ENCODE assay signal across 14 mouse cellular contexts in genomic region chr1:62821509-62822398, GRCm38 (mm10).
A peak's percentile ranks its signal among the peaks of the same experiment; 100 is the strongest.
DNase-seq lines count a peak whose midpoint lies in the region; ATAC-seq lines count a peak whose summit lies in the region.
"Had no signal": no experiment of that assay in that cellular context is flagged by ENCODE, and none has a peak within 500 bp of the region (broad histone marks: within the 10 kb centered on the region; RNA-seq: fewer than 3 reads in every experiment).

No protein-coding gene starts in this region.

- ATAC-seq in liver, embryonic 11.5 days (replicated peaks; ENCODE audit: low FRiP score): no peak
- ATAC-seq in liver, embryonic 12.5 days: no peak
- ATAC-seq in kidney, embryonic 16.5 days (ENCODE audit: low FRiP score, low TSS enrichment): peak; percentile 89
- peak; percentile 36; the same call in 1 of the 2 replicates for ATAC-seq in stomach, embryonic 15.5 days (ENCODE audit: insufficient read depth, low FRiP score, low read depth)
- no peak for ATAC-seq in midbrain, embryonic 15.5 days (replicated peaks)

- H3K4me1 ChIP-seq in liver, embryonic 11.5 days (replicated peaks; ENCODE audit: control insufficient read depth, insufficient read depth, low read length): no peaks in the 10 kb centered on the region
- 0 out of 2 replicates have a peak, but pooled peaks cover 2% of the 10 kb centered on the region for H3K4me1 ChIP-seq in liver, embryonic 12.5 days
- peaks cover 17% of the 10 kb centered on the region; the same call in 1 of the 2 replicates for H3K4me1 ChIP-seq in kidney, embryonic 16.5 days (ENCODE audit: insufficient read depth, low read length)
- H3K4me1 ChIP-seq in stomach, embryonic 15.5 days: peaks cover 5% of the 10 kb centered on the region; the same call in 1 of the 2 replicates
- H3K4me1 ChIP-seq in midbrain, embryonic 15.5 days: no peaks in the 10 kb centered on the region

- no peak overlapping the region for H3K27ac ChIP-seq in liver, embryonic 11.5 days (ENCODE audit: low read depth, low read length)
- H3K27ac ChIP-seq in liver, embryonic 12.5 days: no peak overlapping the region
- H3K27ac ChIP-seq in kidney, embryonic 16.5 days (ENCODE audit: low read length): peak overlapping the region; percentile 67
- peak overlapping the region; percentile 79 for H3K27ac ChIP-seq in stomach, embryonic 15.5 days
- H3K27ac ChIP-seq in midbrain, embryonic 15.5 days: no peak overlapping the region
- H3K27ac ChIP-seq: neural tube, embryonic 13.5 days had no signal

- DNase-seq in heart, adult 11 months: peak; percentile 80
- no peak for DNase-seq in heart, adult 9 months (ENCODE audit: low spot score in 2 of 2)
- DNase-seq in liver, embryonic 11.5 days (ENCODE audit: low spot score): peak; percentile 39
- no peak for DNase-seq in thymus, postnatal 14 days
- DNase-seq: adrenal gland, postnatal 10 days; cerebellum, adult 2 months; layer of hippocampus, adult 9-11 months; thymus, adult 2 months had no signal

- no peaks in the 10 kb centered on the region for H3K27me3 ChIP-seq in liver, embryonic 11.5 days (replicated peaks; ENCODE audit: control insufficient read depth, insufficient read depth, low read length)
- H3K27me3 ChIP-seq in liver, embryonic 12.5 days (replicated peaks): peaks cover 12% of the 10 kb centered on the region; the same call in 1 of the 2 replicates
- no peaks in the 10 kb centered on the region for H3K27me3 ChIP-seq in kidney, embryonic 16.5 days (ENCODE audit: insufficient read depth, low read length)
- H3K27me3 ChIP-seq in stomach, embryonic 15.5 days (replicated peaks): no peaks in the 10 kb centered on the region
- H3K27me3 ChIP-seq in midbrain, embryonic 15.5 days (replicated peaks): no peaks in the 10 kb centered on the region
- H3K27me3 ChIP-seq: neural tube, embryonic 13.5 days had no signal

- 52% methylated on average over 10 of the region's 10 CpGs for WGBS in liver, embryonic 11.5 days
- 52% methylated on average over 10 of the region's 10 CpGs for whole genome bisulfite sequencing in liver, embryonic 12.5 days (ENCODE audit: insufficient replicate concordance)
- WGBS in kidney, embryonic 16.5 days: 25% methylated on average over 10 of the region's 10 CpGs
- 30% methylated on average over 10 of the region's 10 CpGs for WGBS in stomach, embryonic 15.5 days
- WGBS in midbrain, embryonic 15.5 days: 51% methylated on average over 10 of the region's 10 CpGs

- no peak overlapping the region for H3K4me2 ChIP-seq in liver, embryonic 11.5 days
- no peak overlapping the region for H3K4me2 ChIP-seq in liver, embryonic 12.5 days
- H3K4me2 ChIP-seq in kidney, embryonic 16.5 days (replicated peaks; ENCODE audit: low read depth, low read length): no peak overlapping the region
- H3K4me2 ChIP-seq in stomach, embryonic 15.5 days: no peak overlapping the region
- no peak overlapping the region for H3K4me2 ChIP-seq in midbrain, embryonic 15.5 days
- H3K4me2 ChIP-seq: neural tube, embryonic 13.5 days had no signal

- H3K4me3 ChIP-seq in liver, embryonic 11.5 days (ENCODE audit: low read depth, low read length): no peak overlapping the region
- H3K4me3 ChIP-seq in liver, embryonic 12.5 days: no peak overlapping the region
- no peak overlapping the region for H3K4me3 ChIP-seq in kidney, embryonic 16.5 days (ENCODE audit: low read length)
- no peak overlapping the region for H3K4me3 ChIP-seq in stomach, embryonic 15.5 days (replicated peaks)
- no peak overlapping the region for H3K4me3 ChIP-seq in midbrain, embryonic 15.5 days
- H3K4me3 ChIP-seq: limb, embryonic 10.5 days; neural tube, embryonic 13.5 days had no signal

- no peaks in the 10 kb centered on the region for H3K36me3 ChIP-seq in liver, embryonic 11.5 days (ENCODE audit: control insufficient read depth, insufficient read depth, low read length)
- H3K36me3 ChIP-seq in liver, embryonic 12.5 days: no peaks in the 10 kb centered on the region
- no peaks in the 10 kb centered on the region for H3K36me3 ChIP-seq in kidney, embryonic 16.5 days (ENCODE audit: insufficient read depth, low read length)
- H3K36me3 ChIP-seq in stomach, embryonic 15.5 days: no peaks in the 10 kb centered on the region
- H3K36me3 ChIP-seq in midbrain, embryonic 15.5 days (replicated peaks): no peaks in the 10 kb centered on the region

- no peaks in the 10 kb centered on the region for H3K9me3 ChIP-seq in liver, embryonic 11.5 days (ENCODE audit: control insufficient read depth, low read length)
- H3K9me3 ChIP-seq in liver, embryonic 12.5 days (replicated peaks): no peaks in the 10 kb centered on the region
- no peaks in the 10 kb centered on the region for H3K9me3 ChIP-seq in kidney, embryonic 16.5 days (ENCODE audit: low read length)
- no peaks in the 10 kb centered on the region for H3K9me3 ChIP-seq in stomach, embryonic 15.5 days
- H3K9me3 ChIP-seq in midbrain, embryonic 15.5 days: no peaks in the 10 kb centered on the region
- H3K9me3 ChIP-seq: limb, embryonic 10.5 days; neural tube, embryonic 13.5 days had no signal

- H3K9ac ChIP-seq in liver, embryonic 11.5 days (ENCODE audit: low read depth, low read length): no peak overlapping the region
- no peak overlapping the region for H3K9ac ChIP-seq in liver, embryonic 12.5 days
- no peak overlapping the region for H3K9ac ChIP-seq in kidney, embryonic 16.5 days (replicated peaks; ENCODE audit: low read length)
- H3K9ac ChIP-seq in stomach, embryonic 15.5 days: no peak overlapping the region
- no peak overlapping the region for H3K9ac ChIP-seq in midbrain, embryonic 15.5 days
- H3K9ac ChIP-seq: neural tube, embryonic 13.5 days had no signal

Comparison
In these comparisons a context has a peak if more than half of its experiments do, and no peak if none do; other contexts are left out.
1. DNase-seq: peak in heart, adult 11 months (single experiment) and liver, embryonic 11.5 days (single experiment); none in heart, adult 9 months (0 of 2) and thymus, postnatal 14 days (single experiment).
2. ATAC-seq: peak in kidney, embryonic 16.5 days (single experiment) and stomach, embryonic 15.5 days (single experiment); none in liver, embryonic 11.5 days (single experiment), liver, embryonic 12.5 days (single experiment) and midbrain, embryonic 15.5 days (single experiment).
3. H3K27ac ChIP-seq: peak in kidney, embryonic 16.5 days (single experiment) and stomach, embryonic 15.5 days (single experiment); none in liver, embryonic 11.5 days (single experiment), liver, embryonic 12.5 days (single experiment) and midbrain, embryonic 15.5 days (single experiment).